Mouse (Mus musculus) sigmoid colon, adult 10 weeks (tissue): ENCODE measurements around the gene Olfr51. TPM values are rescaled to one million over a fixed set of nuclear protein-coding genes. Genes with fewer than 3 reads are reported as not detected.

Experiments
- polyA plus RNA-seq: library from polyadenylated mRNA; stranded (reverse); fragments of 350-450 nt; fragmentation: Illumina TruSeq; extraction: RNeasy Lipid Tissue Mini Kit (QIAGEN cat#74804); gene quantifications from one replicate; pipeline ENCODE4 v1.2.3, GENCODE M21; 2014; ENCODE audit warnings: low read depth, low replicate concordance

The Olfr51 gene
- polyA plus RNA-seq: not detected

GRCm38 (mm10) chr11:51003296-51003695, at the start of gene Olfr51:
Gene Olfr51, plus strand, starts transcription at chr11:51003596.

GRCm38 (mm10) chr11:50953665-50954064, 49.7 kb upstream of the Olfr51 start, which contains the start of gene Prop1:
Gene Prop1, minus strand, starts transcription at chr11:50953765.

GRCm38 (mm10) chr11:50966230-50966629, 37.2 kb upstream of the Olfr51 start, which contains the start of gene Olfr1378:
Gene Olfr1378, plus strand, starts transcription at chr11:50966530.

GRCm38 (mm10) chr11:50981667-50982066, 21.7 kb upstream of the Olfr51 start, which contains the start of gene Olfr1377:
Gene Olfr1377, plus strand, starts transcription at chr11:50981967.

GRCm38 (mm10) chr11:51013936-51014335, 10.5 kb downstream of the Olfr51 start, which contains the start of gene Olfr54:
Gene Olfr54, plus strand, starts transcription at chr11:51014236.

GRCm38 (mm10) chr11:51047809-51048208, 44.4 kb downstream of the Olfr51 start, which contains the start of gene Olfr1375:
Gene Olfr1375, plus strand, starts transcription at chr11:51048109.

DNA sequence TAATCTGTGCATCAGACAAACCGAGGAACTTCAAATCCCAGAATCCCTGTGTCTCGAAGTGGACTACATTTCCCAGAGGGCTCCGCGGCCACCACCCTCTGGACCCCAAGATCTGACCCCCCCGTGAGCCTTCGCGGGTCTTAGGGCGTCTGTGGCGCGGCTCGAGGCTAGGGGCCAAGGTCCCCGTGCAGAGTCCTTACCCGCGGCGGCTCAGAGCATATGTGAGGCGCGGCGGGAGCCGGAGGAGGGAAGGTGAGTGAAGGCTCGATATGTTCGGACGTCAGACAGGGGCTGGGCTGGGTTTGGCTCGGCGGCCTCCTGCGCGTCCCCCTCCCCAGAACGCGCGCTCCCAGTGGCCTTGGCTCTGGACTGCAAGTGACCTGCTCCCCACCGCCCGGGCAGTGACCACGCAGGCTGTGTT, 55.8 kb downstream of the Olfr51 start, which contains the start of gene Zfp354a:
Zfp354a (plus strand) TSS at position 107 of the 421 bp plus-strand sequence.

Other genes with a start within 250 kb of the Olfr51 start
- 6.9 TPM for gene Zfp354c, start 175.9 kb upstream of the Olfr51 start, polyA plus RNA-seq
- gene Zfp879, start 162.0 kb upstream of the Olfr51 start, polyA plus RNA-seq: 1.5 TPM
- not detected for gene Grm6, start 152.9 kb upstream of the Olfr51 start, polyA plus RNA-seq
- 1.5 TPM for gene Zfp454, start 115.9 kb upstream of the Olfr51 start, polyA plus RNA-seq
- gene Zfp2, start 87.4 kb upstream of the Olfr51 start, polyA plus RNA-seq: 11.9 TPM
- gene Zfp354b, start 72.0 kb upstream of the Olfr51 start, polyA plus RNA-seq: 1.9 TPM
- gene 4933414I15Rik, start 59.8 kb upstream of the Olfr51 start, polyA plus RNA-seq: not detected
- gene Prop1, start 49.8 kb upstream of the Olfr51 start, polyA plus RNA-seq: not detected
- not detected for gene Olfr1378, start 37.1 kb upstream of the Olfr51 start, polyA plus RNA-seq
- gene Olfr1377, start 21.6 kb upstream of the Olfr51 start, polyA plus RNA-seq: not detected
- gene Olfr54, start 10.6 kb downstream of the Olfr51 start, polyA plus RNA-seq: not detected
- gene Olfr1375, start 44.5 kb downstream of the Olfr51 start, polyA plus RNA-seq: not detected
- 9.4 TPM for gene Zfp354a, start 55.7 kb downstream of the Olfr51 start, polyA plus RNA-seq
- gene Gm12569, start 216.9 kb downstream of the Olfr51 start, polyA plus RNA-seq: not detected